Comparison of ENCODE assay signal across 18 mouse cellular contexts in the genomic region with DNA sequence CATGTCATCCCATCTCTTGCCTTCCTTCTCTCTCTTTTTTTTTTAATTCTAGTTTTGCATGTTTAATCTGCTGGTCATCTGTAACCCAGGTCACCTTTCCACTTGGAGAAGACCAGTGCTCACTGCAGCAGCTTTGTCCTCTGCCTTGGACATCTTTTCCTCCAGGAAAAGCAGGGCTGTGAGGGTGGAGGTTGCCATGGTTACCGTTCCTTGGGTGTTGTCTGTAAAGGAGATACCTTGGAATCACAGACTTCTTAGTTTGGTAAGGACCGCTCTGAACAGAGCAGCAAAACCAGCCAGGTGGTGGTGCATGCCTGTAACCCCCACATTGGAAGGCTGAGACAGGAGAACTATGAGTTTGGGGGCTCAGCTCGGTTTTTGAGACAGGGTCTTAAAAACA. TPM values are rescaled to one million over a fixed set of nuclear protein-coding genes. Genes with fewer than 3 reads are reported as not detected.
DNase-seq lines count a peak whose midpoint lies in the region; ATAC-seq and TF ChIP-seq lines count a peak whose summit lies in the region.
"Had no signal": no experiment of that assay in that cellular context is flagged by ENCODE, and none has a peak within 500 bp of the region (broad histone marks: within the 10 kb centered on the region; RNA-seq: fewer than 3 reads in every experiment).

No protein-coding gene starts in this region.

- TF ChIP-seq POLR2A in brain, embryonic 14.5 days (IDR thresholded peaks at IDR 0.05; ENCODE audit: borderline replicate concordance, extremely low read depth, insufficient read depth, insufficient read length, poor library complexity, severe bottlenecking): no peak

- no peak overlapping the region for H3K9ac ChIP-seq in forebrain, embryonic 14.5 days (ENCODE audit: low read length)
- no peak overlapping the region for H3K9ac ChIP-seq in forebrain, embryonic 11.5 days (ENCODE audit: low read length)
- H3K9ac ChIP-seq: limb, embryonic 15.5 days had no signal

- no peak overlapping the region for H3K27ac ChIP-seq in forebrain, embryonic 14.5 days (ENCODE audit: low read depth, low read length)
- no peak overlapping the region for H3K27ac ChIP-seq in forebrain, embryonic 11.5 days (ENCODE audit: low read depth, low read length)
- H3K27ac ChIP-seq in embryonic facial prominence, embryonic 10.5 days (replicated peaks): no peak overlapping the region
- H3K27ac ChIP-seq: heart, adult 2 months; layer of hippocampus, adult 2 months; limb, embryonic 15.5 days had no signal

- no peak for TF ChIP-seq CTCF in brain, embryonic 14.5 days (IDR thresholded peaks at IDR 0.05; ENCODE audit: borderline replicate concordance, extremely low read depth, insufficient read depth, insufficient read length)

- no peaks in the 10 kb centered on the region for H3K36me3 ChIP-seq in forebrain, embryonic 14.5 days (ENCODE audit: control insufficient read depth, insufficient read depth, low read length)
- H3K36me3 ChIP-seq in forebrain, embryonic 11.5 days (ENCODE audit: control insufficient read depth, insufficient read depth, low read length): no peaks in the 10 kb centered on the region
- H3K36me3 ChIP-seq in embryonic facial prominence, embryonic 10.5 days (replicated peaks): peaks cover 13% of the 10 kb centered on the region

- 76% methylated on average over 3 of the region's 3 CpGs for WGBS in forebrain, embryonic 14.5 days
- 89% methylated on average over 3 of the region's 3 CpGs for whole genome bisulfite sequencing in forebrain, embryonic 11.5 days
- WGBS in embryonic facial prominence, embryonic 10.5 days: 87% methylated on average over 3 of the region's 3 CpGs

- H3K4me2 ChIP-seq in forebrain, embryonic 14.5 days (ENCODE audit: low read length): no peak overlapping the region
- H3K4me2 ChIP-seq in forebrain, embryonic 11.5 days (ENCODE audit: low read depth, low read length, severe bottlenecking): no peak overlapping the region
- H3K4me2 ChIP-seq: limb, embryonic 15.5 days had no signal

- no peaks in the 10 kb centered on the region for H3K4me1 ChIP-seq in forebrain, embryonic 14.5 days (ENCODE audit: control insufficient read depth, insufficient read depth, low read length)
- no peaks in the 10 kb centered on the region for H3K4me1 ChIP-seq in forebrain, embryonic 11.5 days (replicated peaks; ENCODE audit: control insufficient read depth, insufficient read depth, low read length)
- H3K4me1 ChIP-seq in embryonic facial prominence, embryonic 10.5 days: peaks cover 13% of the 10 kb centered on the region

- no peaks in the 10 kb centered on the region for H3K27me3 ChIP-seq in forebrain, embryonic 14.5 days (replicated peaks; ENCODE audit: control insufficient read depth, insufficient read depth, low read length)
- H3K27me3 ChIP-seq in forebrain, embryonic 11.5 days (ENCODE audit: control insufficient read depth, insufficient read depth, low read length): no peaks in the 10 kb centered on the region
- H3K27me3 ChIP-seq in embryonic facial prominence, embryonic 10.5 days (replicated peaks; ENCODE audit: low read depth, poor library complexity, severe bottlenecking): no peaks in the 10 kb centered on the region
- H3K27me3 ChIP-seq: limb, embryonic 15.5 days had no signal

- H3K4me3 ChIP-seq in forebrain, embryonic 14.5 days (ENCODE audit: low read depth, low read length): no peak overlapping the region
- H3K4me3 ChIP-seq in forebrain, embryonic 11.5 days (ENCODE audit: low read depth, low read length): no peak overlapping the region
- H3K4me3 ChIP-seq in embryonic facial prominence, embryonic 10.5 days: no peak overlapping the region
- H3K4me3 ChIP-seq: erythroblast, embryonic 14.5 days; heart, adult 2 months; layer of hippocampus, adult 2 months; limb, embryonic 15.5 days had no signal

- H3K9me3 ChIP-seq in forebrain, embryonic 14.5 days (replicated peaks; ENCODE audit: control insufficient read depth, low read length): no peaks in the 10 kb centered on the region
- no peaks in the 10 kb centered on the region for H3K9me3 ChIP-seq in forebrain, embryonic 11.5 days (ENCODE audit: control insufficient read depth, low read length)
- H3K9me3 ChIP-seq in embryonic facial prominence, embryonic 10.5 days: no peaks in the 10 kb centered on the region
- H3K9me3 ChIP-seq: limb, embryonic 15.5 days had no signal

- no peak for ATAC-seq in forebrain, embryonic 14.5 days
- no peak for ATAC-seq in forebrain, embryonic 11.5 days (replicated peaks; ENCODE audit: low FRiP score)

- peak; percentile 38 for DNase-seq in forebrain, embryonic 14.5 days (ENCODE audit: low spot score)
- DNase-seq in forebrain, embryonic 11.5 days (ENCODE audit: low spot score): no peak
- peak; percentile 46 for DNase-seq in layer of hippocampus, adult 9-11 months
- DNase-seq in layer of hippocampus, postnatal 36 days: no peak
- peak; percentile 60 for DNase-seq in brain, embryonic 14.5 days (ENCODE audit: low read depth)
- DNase-seq in right cerebral cortex, postnatal 25 days: peak; percentile 56
- no peak for DNase-seq in embryonic facial prominence, embryonic 10.5 days (ENCODE audit: low spot score)
- DNase-seq in thymus, postnatal 10 days (ENCODE audit: low spot score in 2 of 2): no peak
- DNase-seq: adrenal gland, postnatal 36 days; embryo, embryonic 11 days; heart, adult 2 months; heart, postnatal 14 days; lung, adult 18-20 months; lung, postnatal 4 days; thymus, postnatal 14 days had no signal

RNA-seq across cellular contexts. Expression of a gene that starts 26.9 kb away (rescaled TPM):
- 14.6 and 20.1 TPM in 2 replicates for polyA plus RNA-seq in forebrain, embryonic 14.5 days (2014; fragmentation: Nextera tagmentation; extraction: Ambion mirVana)
- polyA plus RNA-seq in forebrain, embryonic 11.5 days (2014; fragmentation: Nextera tagmentation; extraction: Ambion mirVana): 38.0 and 40.3 TPM in 2 replicates
- total RNA-seq in layer of hippocampus, postnatal 36 days (2021): 10 to 100 TPM; 26.7 TPM
- polyA plus RNA-seq in brain, embryonic 14.5 days (2012; rRNA removed): 26.0 and 32.5 TPM in 2 replicates
- polyA plus RNA-seq in embryonic facial prominence, embryonic 10.5 days (2016; fragmentation: Nextera tagmentation; extraction: Ambion mirVana): 40.5 and 41.6 TPM in 2 replicates

Comparison
In these comparisons a context has a peak if more than half of its experiments do, and no peak if none do; other contexts are left out.
1. DNase-seq: peak in forebrain, embryonic 14.5 days (single experiment), layer of hippocampus, adult 9-11 months (single experiment), brain, embryonic 14.5 days (single experiment) and right cerebral cortex, postnatal 25 days (single experiment); none in forebrain, embryonic 11.5 days (single experiment), layer of hippocampus, postnatal 36 days (0 of 2), embryonic facial prominence, embryonic 10.5 days (single experiment) and thymus, postnatal 10 days (0 of 2).